Mouse (Mus musculus) 3134 (cell line): ENCODE data around the gene Ubtd2.
"Not testable (repeated sequence)": the region's sequence is repeated elsewhere in the genome, so short reads cannot be mapped to it uniquely, and the experiment has no call there.

Experiments used
- DNase-seq: peaks from one replicate; pipeline ENCODE4 v3.0.0-alpha.2; 2011; ENCODE audit warnings: low spot score; ENCODE audit not compliant: insufficient read length; ENCODE audit errors: extremely low read depth

Ubtd2 gene

GRCm38 (mm10) chr11:32456356-32456755 lies 1.2 kb downstream of the Ubtd2 start:
- no peak for DNase-seq

DNA sequence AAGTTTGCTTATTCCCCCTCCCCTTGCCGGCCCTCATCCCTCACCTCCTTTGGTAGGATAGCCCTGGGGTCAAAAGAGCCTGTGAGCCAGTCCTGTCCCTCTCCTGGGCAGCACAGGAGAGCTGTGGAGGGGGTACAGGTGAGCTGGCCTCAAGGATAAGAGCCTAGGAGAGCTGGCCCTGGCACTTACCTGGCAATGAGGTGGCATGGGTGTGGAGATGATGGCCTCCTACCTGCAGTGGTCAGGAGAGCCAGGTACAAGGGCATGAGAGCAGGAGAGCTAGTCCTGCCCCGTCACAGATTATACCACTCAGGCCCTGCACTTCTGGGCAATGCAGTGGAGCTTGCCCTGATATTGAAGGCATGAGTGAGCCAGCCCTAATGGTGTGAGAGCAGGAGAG lies 9.1 kb downstream of the Ubtd2 start:
- no peak for DNase-seq

- no peak for DNase-seq
Observed at GRCm38 (mm10) chr11:32471925-32472324, 16.8 kb downstream of the Ubtd2 start.

DNA sequence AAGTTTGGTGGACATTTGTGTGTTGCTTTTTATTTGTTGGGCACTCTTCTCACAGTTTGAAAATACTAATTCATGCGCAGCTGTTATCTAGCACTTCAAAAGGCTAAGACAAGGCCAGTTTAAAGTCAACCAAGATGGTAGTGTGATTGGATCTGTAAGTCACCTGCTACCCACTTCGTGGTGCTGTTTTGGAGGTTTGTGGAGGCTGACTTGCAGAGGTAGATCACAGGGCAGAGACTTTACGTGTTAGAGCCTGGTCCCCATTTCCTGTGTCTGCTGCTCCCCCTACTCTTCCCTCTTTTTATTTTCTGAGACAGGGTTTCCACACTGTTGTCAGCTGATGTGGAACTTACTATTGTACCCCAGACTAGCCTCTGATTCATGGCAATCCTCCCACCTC lies 19.6 kb downstream of the Ubtd2 start:
- no peak for DNase-seq

- DNase-seq: no peak
Observed at GRCm38 (mm10) chr11:32475487-32476236, 20.5 kb downstream of the Ubtd2 start.

DNA sequence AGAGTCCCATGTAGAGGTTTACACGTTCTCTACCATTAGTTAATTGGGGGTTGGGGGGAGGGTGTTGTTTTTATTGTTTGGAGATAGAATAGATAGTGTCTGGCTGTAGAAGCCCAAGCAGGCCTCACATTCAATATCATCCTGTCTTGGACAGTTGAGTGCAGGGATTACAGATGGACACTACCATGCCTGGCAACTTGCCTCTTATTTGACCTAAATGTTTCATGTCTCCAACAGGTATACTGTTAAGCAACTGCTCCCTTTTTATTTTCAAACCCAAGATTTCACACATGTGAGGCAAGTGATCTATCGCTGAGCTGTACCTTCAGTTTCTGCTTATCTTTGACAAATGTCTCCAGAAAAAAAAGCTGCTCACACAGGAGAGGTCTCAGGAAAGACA lies 26.4 kb downstream of the Ubtd2 start:
- no peak for DNase-seq

DNA sequence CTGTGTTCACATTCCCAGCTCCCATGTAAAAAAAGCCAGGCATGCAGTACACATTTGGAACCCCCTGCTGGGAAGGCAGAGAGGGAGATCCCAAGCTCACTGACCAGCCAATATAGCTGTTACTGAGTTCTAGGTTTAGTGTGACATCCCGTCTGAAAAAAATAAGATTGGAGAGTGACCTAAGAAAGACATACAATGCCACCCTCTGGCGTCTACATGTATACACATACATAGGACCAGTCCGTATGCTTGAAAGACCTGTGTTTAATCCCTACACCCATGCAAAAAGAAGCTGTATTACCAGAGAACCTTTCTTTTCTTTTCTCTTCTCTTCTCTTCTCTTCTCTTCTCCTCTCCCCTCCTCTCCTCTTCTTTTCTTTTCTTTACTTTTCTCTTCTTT lies 30.1 kb downstream of the Ubtd2 start:
- DNase-seq: no peak

DNA sequence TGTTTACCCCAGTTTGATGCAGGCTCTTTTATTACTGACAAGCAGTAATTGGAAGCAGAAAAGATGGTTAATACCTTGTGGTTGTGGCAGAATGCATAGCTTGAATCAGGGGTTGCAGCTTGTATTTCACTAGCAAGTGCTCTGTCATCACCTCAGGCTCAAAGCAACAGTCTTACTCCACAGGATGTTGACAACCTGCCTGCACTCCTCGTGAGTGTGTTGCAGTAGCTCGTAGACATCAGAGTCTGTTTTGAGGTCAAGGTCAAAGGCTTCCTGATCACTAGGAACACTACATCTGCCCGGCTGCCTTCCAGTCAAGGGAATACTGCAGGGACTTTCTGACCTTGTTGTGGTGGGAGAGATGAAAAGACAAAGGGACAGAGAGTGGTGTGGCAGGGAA lies 31.5 kb downstream of the Ubtd2 start:
- DNase-seq: no peak

- DNase-seq: peak; percentile 23
Observed at GRCm38 (mm10) chr11:32487501-32487900, 32.3 kb downstream of the Ubtd2 start.

GRCm38 (mm10) chr11:32488344-32488743 lies 33.2 kb downstream of the Ubtd2 start:
- DNase-seq: no peak

DNA sequence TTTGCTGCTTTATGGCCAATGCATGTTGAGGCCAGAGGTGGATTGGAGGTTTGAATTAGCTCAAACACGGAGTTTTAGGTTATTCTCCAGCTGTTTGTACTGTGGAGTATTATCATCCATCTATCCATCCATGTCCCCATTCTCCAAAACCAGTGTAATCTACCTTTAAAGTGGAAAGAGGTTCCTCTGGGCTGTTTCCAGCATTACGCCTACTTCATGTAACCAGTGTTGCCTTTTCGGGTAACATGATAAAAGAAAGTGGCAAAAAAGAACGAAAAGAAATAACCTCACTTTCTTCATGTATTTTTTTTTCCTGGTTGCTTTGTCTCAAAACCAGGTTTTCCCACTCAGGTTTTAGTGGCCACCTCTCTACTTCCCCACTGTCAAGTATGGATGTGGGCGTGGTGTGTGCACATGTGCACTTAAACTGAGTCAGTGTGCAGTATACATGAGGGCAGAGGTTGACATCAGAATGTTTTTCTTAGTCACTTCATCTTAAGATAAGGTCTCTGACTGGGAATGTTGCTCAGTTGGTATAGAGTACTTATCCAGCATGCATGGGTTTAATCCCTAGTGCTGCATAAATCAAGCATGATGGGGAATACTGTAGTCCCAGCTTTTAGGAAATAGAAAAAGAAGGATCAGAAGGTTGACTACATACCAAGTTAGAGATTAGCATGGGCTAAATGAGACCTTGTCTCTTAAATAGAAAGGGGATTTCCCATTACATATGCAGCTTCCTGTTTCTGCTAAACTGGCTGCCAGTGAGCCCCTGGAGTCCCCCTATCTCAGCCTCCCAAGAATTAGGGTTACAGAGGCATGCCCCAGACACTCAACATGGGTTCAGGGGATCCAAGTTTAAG lies 33.9 kb downstream of the Ubtd2 start:
- no peak for DNase-seq

GRCm38 (mm10) chr11:32491079-32491478 lies 35.9 kb downstream of the Ubtd2 start:
- DNase-seq: no peak

- no peak for DNase-seq
Observed at GRCm38 (mm10) chr11:32493312-32493711, 38.1 kb downstream of the Ubtd2 start.

DNA sequence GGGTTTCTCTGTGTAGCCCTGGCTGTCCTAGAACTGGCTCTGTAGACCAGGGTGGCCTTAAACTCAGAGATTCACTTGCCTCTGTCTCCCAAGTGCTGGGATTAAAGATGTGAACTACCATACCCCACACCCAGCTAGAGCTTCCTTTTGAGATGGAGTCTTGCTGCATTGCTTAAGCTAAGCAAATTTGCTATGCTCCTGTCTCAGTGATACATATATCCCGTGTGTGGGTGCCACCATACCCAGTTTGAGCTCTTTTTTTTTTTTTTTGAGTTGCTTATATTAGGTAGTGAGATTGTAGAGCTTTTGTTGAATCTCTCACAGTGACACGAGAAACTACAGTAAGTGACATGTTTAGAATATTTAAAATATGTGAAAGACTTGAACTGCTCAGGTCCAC lies 40.1 kb downstream of the Ubtd2 start:
- DNase-seq: no peak

DNA sequence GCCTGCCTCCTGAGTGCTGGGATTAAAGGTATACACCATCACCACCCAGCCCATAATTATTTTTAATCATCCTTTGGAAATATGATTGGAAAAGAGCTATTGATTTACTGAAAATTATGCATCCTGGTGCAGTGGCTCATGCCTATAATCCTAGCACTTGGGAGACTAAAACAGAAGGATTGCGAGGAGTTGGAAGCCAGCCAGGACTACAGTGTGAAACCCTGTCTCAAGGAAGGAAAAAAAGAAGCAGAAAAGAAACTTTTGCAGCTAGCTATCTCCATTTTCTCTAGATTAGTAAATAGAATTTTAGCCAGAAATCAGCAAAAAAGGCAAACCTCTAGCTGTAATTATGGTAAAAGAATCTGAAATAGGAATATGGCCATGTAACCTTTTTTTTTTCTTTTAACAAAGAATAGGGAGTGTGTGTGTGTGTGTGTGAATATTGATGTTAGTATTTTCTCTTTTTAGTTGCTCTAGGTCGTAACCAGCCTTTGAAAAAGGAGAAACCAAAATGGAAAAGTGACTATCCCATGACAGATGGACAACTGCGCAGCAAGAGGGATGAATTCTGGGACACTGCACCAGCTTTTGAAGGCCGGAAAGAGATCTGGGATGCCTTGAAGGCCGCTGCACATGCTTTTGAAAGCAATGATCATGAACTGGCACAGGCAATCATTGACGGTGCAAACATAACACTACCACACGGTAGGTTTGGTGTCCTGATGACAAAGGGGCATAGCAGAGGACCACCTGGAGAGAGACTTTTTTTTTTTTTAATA lies 43.8 kb downstream of the Ubtd2 start:
- no peak for DNase-seq

DNA sequence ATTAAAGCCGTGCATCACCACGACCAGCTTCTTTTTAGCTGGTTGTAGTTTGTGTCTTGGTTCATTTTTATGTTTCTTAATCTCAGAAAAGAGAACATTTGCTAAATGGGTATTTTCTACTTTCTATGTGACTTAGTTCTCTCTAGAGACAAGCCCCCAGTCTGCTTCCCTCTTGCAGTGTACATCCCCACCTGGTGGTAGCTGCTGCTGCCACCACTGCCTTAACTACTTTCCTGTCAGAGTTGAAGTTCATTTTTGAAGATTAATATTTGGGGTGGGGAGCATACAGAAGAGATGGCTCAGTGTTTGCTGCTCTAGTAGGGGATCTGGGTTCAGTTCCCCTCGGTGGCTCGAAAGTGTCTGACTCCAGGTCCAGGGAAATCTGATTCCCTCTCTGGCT lies 44.8 kb downstream of the Ubtd2 start:
- no peak for DNase-seq

- DNase-seq: no peak
Observed at GRCm38 (mm10) chr11:32503711-32504110, 48.5 kb downstream of the Ubtd2 start.

DNA sequence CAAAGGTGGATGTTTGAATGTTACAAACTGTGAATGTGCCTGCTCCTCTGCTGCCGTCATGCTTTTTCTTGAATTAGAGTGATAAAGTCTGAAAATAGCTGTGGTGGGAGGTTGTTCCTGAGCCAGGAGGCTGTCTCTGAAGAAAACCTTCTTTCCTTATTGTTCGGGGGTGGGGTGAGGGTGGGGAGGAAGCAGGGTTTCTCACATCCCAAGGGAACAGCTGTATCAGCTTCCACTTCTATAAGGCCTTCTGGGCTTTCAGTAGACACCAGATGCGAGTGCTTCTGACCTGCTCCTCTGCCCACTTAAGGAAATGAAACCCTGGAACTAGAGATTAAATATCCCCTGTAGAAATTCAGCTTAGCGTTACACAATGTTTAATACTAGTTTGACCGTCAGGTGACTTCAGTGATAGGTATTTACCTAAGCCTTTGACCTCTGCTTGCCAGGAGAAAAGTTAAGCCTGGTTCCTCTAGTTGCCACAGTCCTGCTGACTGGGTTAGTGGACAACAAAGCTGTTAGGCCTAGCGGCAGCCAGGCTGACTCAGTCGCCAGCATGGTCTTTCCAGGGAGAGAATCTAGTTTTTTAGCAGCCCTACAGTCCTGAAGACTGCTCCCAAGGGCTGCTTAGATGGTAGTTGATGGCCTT lies 50.0 kb downstream of the Ubtd2 start:
- no peak for DNase-seq

DNA sequence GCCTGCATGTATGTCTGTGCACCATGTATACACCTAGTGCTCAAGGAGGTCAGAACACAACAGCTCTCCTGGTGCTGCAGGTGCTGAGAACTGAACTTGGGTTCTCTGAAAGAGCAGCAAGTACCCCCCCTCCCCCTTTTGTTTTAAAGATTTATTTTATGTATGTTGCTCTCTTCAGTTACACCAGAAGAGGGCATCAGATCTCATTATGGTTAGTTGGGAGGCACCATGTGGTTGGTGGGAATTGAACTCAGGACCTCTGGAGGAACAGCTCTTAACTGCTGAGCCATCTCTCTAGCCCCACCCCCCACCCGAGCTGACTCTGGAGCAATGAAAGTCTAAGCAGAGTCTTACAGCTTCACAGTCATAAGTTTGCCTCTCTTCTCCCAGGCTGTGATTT lies 55.8 kb downstream of the Ubtd2 start:
- no peak for DNase-seq

- DNase-seq: not testable (repeated sequence)
Observed at GRCm38 (mm10) chr11:32514853-32515252, 59.7 kb downstream of the Ubtd2 start.

- DNase-seq: no peak
Observed at GRCm38 (mm10) chr11:32516091-32516490, 60.9 kb downstream of the Ubtd2 start.
